Mouse (Mus musculus) thymus, adult 2 months (tissue): ENCODE measurements at regions not wholly inside any gene's neighbourhood (a gene's known extent, or its start where the extent isn't known, plus 50 kb on each side); places are given as distances from the start of the nearest gene placed in this dataset.
"Not testable (repeated sequence)": the region's sequence is repeated elsewhere in the genome, so short reads cannot be mapped to it uniquely, and the experiment has no call there.

ENCODE experiments used
- DNase-seq: peaks from one replicate; pipeline ENCODE4 v3.0.0; 2021
- H3K27ac ChIP-seq: fragments of 200-500 bp; 2 replicates; pipeline ENCODE4 v1.5.1; 2012; ENCODE audit warnings: low read length, control low read depth; ENCODE audit not compliant: control insufficient read depth, insufficient read depth
- H3K27me3 ChIP-seq: fragments of 200-500 bp; 2 replicates; pipeline ENCODE4 v1.6.1; 2012; ENCODE audit warnings: mild to moderate bottlenecking, low read length, moderate library complexity, mixed read lengths; ENCODE audit not compliant: control insufficient read depth, insufficient read depth
- H3K36me3 ChIP-seq: fragments of 200-500 bp; 2 replicates; pipeline ENCODE4 v1.6.1; 2012; ENCODE audit warnings: mild to moderate bottlenecking, low read length, moderate library complexity; ENCODE audit not compliant: control insufficient read depth, insufficient read depth
- H3K4me1 ChIP-seq: fragments of 200-500 bp; replicated peaks from 2 replicates; pipeline ENCODE4 v1.6.1; 2012; ENCODE audit warnings: low read length; ENCODE audit not compliant: control insufficient read depth, insufficient read depth
- H3K4me3 ChIP-seq: fragments of 200-500 bp; 2 replicates; pipeline ENCODE4 v1.5.1; 2012; ENCODE audit warnings: mild to moderate bottlenecking, low read length, control low read depth, moderate library complexity; ENCODE audit not compliant: control insufficient read depth, insufficient read depth
- CTCF ChIP-seq: fragments of 200-500 bp; IDR thresholded peaks from 2 replicates; pipeline ENCODE4 v1.5.1; 2012; ENCODE audit warnings: mild to moderate bottlenecking, control low read depth, low read length, moderate library complexity, borderline replicate concordance; ENCODE audit not compliant: control insufficient read depth, poor library complexity, insufficient read depth; ENCODE audit errors: extremely low read depth
- POLR2A ChIP-seq: fragments of 200-500 bp; IDR thresholded peaks from 2 replicates; pipeline ENCODE4 v1.6.1; 2012; ENCODE audit warnings: mild to moderate bottlenecking, low read length, control low read depth, moderate library complexity; ENCODE audit not compliant: control insufficient read depth, poor library complexity, insufficient read depth; ENCODE audit errors: extremely low read depth
- WGBS: fragments of 180-500 bp; shearing (Covaris S2); methylation state at CpG from one replicate; pipeline ENCODE4 v1.1.7; 2018; 5-methylcytosine and 5-hydroxymethylcytosine counted together

- 92% methylated on average over 2 of the region's 2 CpGs for WGBS
- no peak for TF ChIP-seq CTCF
- TF ChIP-seq POLR2A, result no peak
- Histone ChIP-seq H3K4me3 (no peak overlapping the region), H3K4me1 (no peaks in the 10 kb centered on the region), H3K27ac (no peak overlapping the region), H3K36me3 (no peaks in the 10 kb centered on the region), H3K27me3 (no peaks in the 10 kb centered on the region)
- DNase-seq, result no peak
Observed at GRCm38 (mm10) chr4:7253616-7254015, 985.2 kb downstream of the Car8 start.

GRCm38 (mm10) chr4:7251641-7252040 is 987.2 kb downstream of the Car8 start:
- TF ChIP-seq CTCF, result no peak
- TF ChIP-seq POLR2A, result no peak
- 94% methylated on average over 2 of the region's 2 CpGs for WGBS
- H3K4me1 ChIP-seq, result no peaks in the 10 kb centered on the region
- DNase-seq, result no peak
- no peak overlapping the region for H3K27ac ChIP-seq
- H3K4me3 ChIP-seq, result no peak overlapping the region
- no peaks in the 10 kb centered on the region for H3K27me3 ChIP-seq
- no peaks in the 10 kb centered on the region for H3K36me3 ChIP-seq

GRCm38 (mm10) chr4:7247816-7248215 is 991.0 kb downstream of the Car8 start:
- WGBS, result 94% methylated on average over 4 of the region's 4 CpGs
- TF ChIP-seq POLR2A (no peak), CTCF (no peak)
- Histone ChIP-seq H3K4me3 (no peak overlapping the region), H3K36me3 (no peaks in the 10 kb centered on the region), H3K27me3 (no peaks in the 10 kb centered on the region), H3K27ac (no peak overlapping the region), H3K4me1 (no peaks in the 10 kb centered on the region)
- DNase-seq, result no peak

GRCm38 (mm10) chr4:7247244-7247643 is 991.6 kb downstream of the Car8 start:
- Histone ChIP-seq H3K4me1 (no peaks in the 10 kb centered on the region), H3K27me3 (no peaks in the 10 kb centered on the region), H3K4me3 (no peak overlapping the region), H3K36me3 (no peaks in the 10 kb centered on the region), H3K27ac (no peak overlapping the region)
- WGBS, result 96% methylated on average over 4 of the region's 4 CpGs
- TF ChIP-seq CTCF (no peak), POLR2A (no peak)
- DNase-seq, result no peak

GRCm38 (mm10) chr4:7246828-7247227 is 992.0 kb downstream of the Car8 start:
- DNase-seq, result no peak
- 95% methylated on average over 4 of the region's 4 CpGs for WGBS
- Histone ChIP-seq H3K4me1 (no peaks in the 10 kb centered on the region), H3K36me3 (no peaks in the 10 kb centered on the region), H3K27me3 (no peaks in the 10 kb centered on the region), H3K27ac (no peak overlapping the region), H3K4me3 (no peak overlapping the region)
- no peak for TF ChIP-seq CTCF
- no peak for TF ChIP-seq POLR2A

- 23% methylated on average over 2 of the region's 2 CpGs for WGBS
- no peak overlapping the region for H3K27ac ChIP-seq
- no peak for TF ChIP-seq CTCF
- TF ChIP-seq POLR2A, result no peak
- H3K27me3 ChIP-seq, result no peaks in the 10 kb centered on the region
- H3K4me1 ChIP-seq, result no peaks in the 10 kb centered on the region
- no peaks in the 10 kb centered on the region for H3K36me3 ChIP-seq
- DNase-seq, result no peak
- no peak overlapping the region for H3K4me3 ChIP-seq
Observed at GRCm38 (mm10) chr4:7245653-7246052, 993.2 kb downstream of the Car8 start.

- 56% methylated on average over 3 of the region's 3 CpGs for WGBS
- Histone ChIP-seq H3K27me3 (no peaks in the 10 kb centered on the region), H3K27ac (no peak overlapping the region), H3K36me3 (no peaks in the 10 kb centered on the region), H3K4me3 (no peak overlapping the region), H3K4me1 (no peaks in the 10 kb centered on the region)
- TF ChIP-seq POLR2A (no peak), CTCF (no peak)
- no peak for DNase-seq
Observed at GRCm38 (mm10) chr4:7237848-7238247, 1001.0 kb downstream of the Car8 start.

- DNase-seq, H3K27me3 ChIP-seq, H3K27ac ChIP-seq, H3K36me3 ChIP-seq, H3K4me3 ChIP-seq, H3K4me1 ChIP-seq: not testable (repeated sequence)
- WGBS, result 98% methylated on average over 6 of the region's 6 CpGs
Observed at GRCm38 (mm10) chr4:7234537-7234936, 1004.3 kb downstream of the Car8 start.
